Mouse (Mus musculus) liver, embryonic 13.5 days (tissue): ENCODE results near the gene Prkcb. TPM values are rescaled to one million over a fixed set of nuclear protein-coding genes. Genes with fewer than 3 reads are reported as not detected.
A peak's percentile ranks its signal among the peaks of the same experiment; 100 is the strongest.
"Not testable (repeated sequence)": the region's sequence is repeated elsewhere in the genome, so short reads cannot be mapped to it uniquely, and the experiment has no call there.

Experiments
- ATAC-seq: fragments of 200-750 bp; cut with Nextera tagmentation; 2 replicates; pipeline ENCODE4 v1.8.0; 2017; ENCODE audit warnings: low read depth, mild to moderate bottlenecking, moderate number of reproducible peaks, moderate library complexity
- DNase-seq: peaks from one replicate; pipeline ENCODE4 v3.0.0; 2022
- H3K27ac ChIP-seq: fragments of 300-500 bp; sonication (generic); 2 replicates; pipeline ENCODE4 v1.5.1; 2015; ENCODE audit warnings: moderate library complexity, mild to moderate bottlenecking, inconsistent platforms
- H3K27me3 ChIP-seq: fragments of 300-500 bp; sonication (generic); 2 replicates; pipeline ENCODE4 v1.6.1; 2015; ENCODE audit warnings: mild to moderate bottlenecking, inconsistent platforms
- H3K36me3 ChIP-seq: fragments of 300-500 bp; sonication (generic); 2 replicates; pipeline ENCODE4 v1.6.1; 2015; ENCODE audit warnings: mild to moderate bottlenecking, inconsistent platforms
- H3K4me1 ChIP-seq: fragments of 300-500 bp; sonication (generic); replicated peaks from 2 replicates; pipeline ENCODE4 v1.6.1; 2015; ENCODE audit warnings: inconsistent platforms
- H3K4me2 ChIP-seq: fragments of 300-500 bp; sonication (generic); 2 replicates; pipeline ENCODE4 v1.6.1; 2015; ENCODE audit warnings: inconsistent platforms, mild to moderate bottlenecking, moderate library complexity
- H3K4me3 ChIP-seq: fragments of 300-500 bp; sonication (generic); replicated peaks from 2 replicates; pipeline ENCODE4 v1.5.1; 2015; ENCODE audit warnings: mild to moderate bottlenecking, inconsistent platforms
- H3K9ac ChIP-seq: fragments of 300-500 bp; sonication (generic); 2 replicates; pipeline ENCODE4 v1.6.1; 2015; ENCODE audit warnings: mild to moderate bottlenecking, inconsistent platforms
- H3K9me3 ChIP-seq: fragments of 300-500 bp; sonication (generic); replicated peaks from 2 replicates; pipeline ENCODE4 v1.6.1; 2016; ENCODE audit warnings: inconsistent platforms
- WGBS: fragments of 180-500 bp; shearing (Covaris S2); methylation state at CpG from one replicate; pipeline ENCODE4 v1.1.7; 2015; ENCODE audit not compliant: insufficient replicate concordance; 5-methylcytosine and 5-hydroxymethylcytosine counted together
- polyA plus RNA-seq: library from polyadenylated mRNA; unstranded; fragments of >200 nt; fragmentation: Nextera tagmentation; extraction: Ambion mirVana; gene quantifications from 2 replicates; pipeline ENCODE4 v1.2.1, GENCODE M21; 2015

Prkcb gene
- polyA plus RNA-seq: 1.8 and 2.3 TPM in 2 replicates

- Histone ChIP-seq H3K9ac (peak within 1 kb of the TSS; percentile 42; the same call in 1 of the 2 replicates), H3K4me3 (peak within 1 kb of the TSS; percentile 58), H3K4me2 (peak within 1 kb of the TSS; percentile 72), H3K9me3 (no peaks in the 10 kb centered on the region), H3K4me1 (peaks cover 15% of the 10 kb centered on the region), H3K27ac (no peak within 1 kb of the TSS), H3K36me3 (no peaks in the 10 kb centered on the region), H3K27me3 (peaks cover 50% of the 10 kb centered on the region)
- peak; percentile 82 for ATAC-seq
- DNase-seq: peak; percentile 45
- 7% methylated on average over 39 of the region's 42 CpGs for WGBS
These were observed at the start of gene Prkcb for GRCm38 (mm10) chr7:122288605-122289242. Prkcb (plus strand) TSS chr7:122288751.

- DNase-seq: no peak
- Histone ChIP-seq H3K27me3 (no peaks in the 10 kb centered on the region), H3K27ac (no peak overlapping the region), H3K4me2 (no peak overlapping the region), H3K9ac (no peak overlapping the region), H3K4me3 (no peak overlapping the region), H3K36me3 (no peaks in the 10 kb centered on the region), H3K9me3 (no peaks in the 10 kb centered on the region), H3K4me1 (no peaks in the 10 kb centered on the region)
- WGBS: 77% methylated on average over 2 of the region's 2 CpGs
- no peak for ATAC-seq
These were observed 49.6 kb upstream of the Prkcb start for GRCm38 (mm10) chr7:122238939-122239338.

- no peak overlapping the region for H3K4me2 ChIP-seq
- no peak overlapping the region for H3K9ac ChIP-seq
- ATAC-seq: no peak
- no peak for DNase-seq
- H3K9me3 ChIP-seq: no peaks in the 10 kb centered on the region
- H3K27me3 ChIP-seq: no peaks in the 10 kb centered on the region
- H3K4me1 ChIP-seq: no peaks in the 10 kb centered on the region
- 53% methylated on average over 6 of the region's 6 CpGs for WGBS
- no peak overlapping the region for H3K27ac ChIP-seq
- H3K4me3 ChIP-seq: no peak overlapping the region
- no peaks in the 10 kb centered on the region for H3K36me3 ChIP-seq
These were observed 48.0 kb upstream of the Prkcb start for GRCm38 (mm10) chr7:122240413-122241119.

- Histone ChIP-seq H3K4me2 (no peak overlapping the region), H3K4me1 (no peaks in the 10 kb centered on the region), H3K27ac (no peak overlapping the region), H3K9me3 (no peaks in the 10 kb centered on the region), H3K27me3 (no peaks in the 10 kb centered on the region), H3K4me3 (no peak overlapping the region), H3K9ac (no peak overlapping the region), H3K36me3 (no peaks in the 10 kb centered on the region)
- ATAC-seq: no peak
- DNase-seq: no peak
- 39% methylated on average over 1 of the region's 1 CpGs for WGBS
These were observed 46.3 kb upstream of the Prkcb start for GRCm38 (mm10) chr7:122242260-122242659.

- not testable (repeated sequence) for ATAC-seq, H3K4me1 ChIP-seq, H3K4me3 ChIP-seq, DNase-seq, H3K9ac ChIP-seq, H3K4me2 ChIP-seq, H3K27me3 ChIP-seq, H3K27ac ChIP-seq, H3K9me3 ChIP-seq, H3K36me3 ChIP-seq
These were observed 45.8 kb upstream of the Prkcb start for GRCm38 (mm10) chr7:122242744-122243143.

- Histone ChIP-seq H3K36me3 (no peaks in the 10 kb centered on the region), H3K27me3 (no peaks in the 10 kb centered on the region), H3K9me3 (no peaks in the 10 kb centered on the region), H3K27ac (no peak overlapping the region), H3K4me3 (no peak overlapping the region), H3K4me2 (no peak overlapping the region), H3K4me1 (no peaks in the 10 kb centered on the region), H3K9ac (no peak overlapping the region)
- no peak for ATAC-seq
- DNase-seq: no peak
- 51% methylated on average over 7 of the region's 7 CpGs for whole genome bisulfite sequencing
These were observed 44.4 kb upstream of the Prkcb start for GRCm38 (mm10) chr7:122244166-122244565.

GRCm38 (mm10) chr7:122244584-122244983 is 44.0 kb upstream of the Prkcb start:
- H3K36me3 ChIP-seq: no peaks in the 10 kb centered on the region
- H3K9ac ChIP-seq: no peak overlapping the region
- H3K27ac ChIP-seq: no peak overlapping the region
- DNase-seq (no peak), ATAC-seq (no peak)
- no peaks in the 10 kb centered on the region for H3K27me3 ChIP-seq
- no peak overlapping the region for H3K4me3 ChIP-seq
- no peaks in the 10 kb centered on the region for H3K9me3 ChIP-seq
- no peaks in the 10 kb centered on the region for H3K4me1 ChIP-seq
- H3K4me2 ChIP-seq: no peak overlapping the region
- 55% methylated on average over 8 of the region's 8 CpGs for WGBS

GRCm38 (mm10) chr7:122245976-122246375 is 42.6 kb upstream of the Prkcb start:
- Histone ChIP-seq H3K4me3 (no peak overlapping the region), H3K36me3 (no peaks in the 10 kb centered on the region), H3K27me3 (no peaks in the 10 kb centered on the region), H3K9me3 (no peaks in the 10 kb centered on the region), H3K9ac (no peak overlapping the region), H3K4me2 (no peak overlapping the region), H3K4me1 (no peaks in the 10 kb centered on the region), H3K27ac (no peak overlapping the region)
- WGBS: 54% methylated on average over 3 of the region's 5 CpGs
- no peak for ATAC-seq
- no peak for DNase-seq

GRCm38 (mm10) chr7:122247254-122247864 is 41.2 kb upstream of the Prkcb start:
- DNase-seq (no peak), ATAC-seq (no peak)
- no peaks in the 10 kb centered on the region for H3K27me3 ChIP-seq
- H3K4me3 ChIP-seq: no peak overlapping the region
- no peaks in the 10 kb centered on the region for H3K9me3 ChIP-seq
- 0 out of 2 replicates have a peak, but pooled peaks cover 3% of the 10 kb centered on the region for H3K4me1 ChIP-seq
- no peak overlapping the region for H3K27ac ChIP-seq
- 60% methylated on average over 10 of the region's 10 CpGs for WGBS
- no peak overlapping the region for H3K9ac ChIP-seq
- no peak overlapping the region for H3K4me2 ChIP-seq
- H3K36me3 ChIP-seq: no peaks in the 10 kb centered on the region

GRCm38 (mm10) chr7:122249321-122249821 is 39.2 kb upstream of the Prkcb start:
- H3K4me3 ChIP-seq: no peak overlapping the region
- no peak for DNase-seq
- no peak for ATAC-seq
- 77% methylated on average over 9 of the region's 9 CpGs for WGBS
- H3K27me3 ChIP-seq: no peaks in the 10 kb centered on the region
- H3K27ac ChIP-seq: no peak overlapping the region
- 0 out of 2 replicates have a peak, but pooled peaks cover 3% of the 10 kb centered on the region for H3K4me1 ChIP-seq
- no peaks in the 10 kb centered on the region for H3K36me3 ChIP-seq
- no peaks in the 10 kb centered on the region for H3K9me3 ChIP-seq
- H3K4me2 ChIP-seq: no peak overlapping the region
- no peak overlapping the region for H3K9ac ChIP-seq

GRCm38 (mm10) chr7:122251197-122252011 is 37.1 kb upstream of the Prkcb start:
- Histone ChIP-seq H3K4me3 (no peak overlapping the region), H3K27me3 (no peaks in the 10 kb centered on the region), H3K4me2 (no peak overlapping the region), H3K36me3 (no peaks in the 10 kb centered on the region), H3K9ac (no peak overlapping the region), H3K9me3 (no peaks in the 10 kb centered on the region), H3K27ac (no peak overlapping the region), H3K4me1 (0 out of 2 replicates have a peak, but pooled peaks cover 3% of the 10 kb centered on the region)
- WGBS: 19% methylated on average over 21 of the region's 21 CpGs
- DNase-seq (peak; percentile 27), ATAC-seq (no peak)
